Comparison of ENCODE assay signal across 9 mouse cellular contexts in the genomic region with DNA sequence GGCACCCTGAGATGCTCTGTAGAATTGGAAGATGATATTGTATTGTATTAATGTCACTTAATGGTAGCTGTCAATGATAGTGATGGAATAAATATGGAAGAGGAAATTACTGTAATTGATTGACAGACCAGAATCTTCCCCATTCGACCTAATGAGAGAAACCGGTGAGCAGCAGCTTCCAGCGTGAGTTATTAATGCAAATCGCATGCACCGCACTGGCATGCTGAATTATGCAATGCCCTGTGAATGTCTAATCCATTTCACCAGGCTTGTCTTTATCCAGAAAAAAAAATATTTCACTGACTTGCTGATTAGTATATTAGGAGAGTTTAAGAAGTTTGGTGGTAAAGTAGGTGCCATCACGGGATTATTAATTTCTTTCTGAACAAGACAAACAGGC.
"Had no signal": no experiment of that assay in that cellular context is flagged by ENCODE, and none has a peak within 500 bp of the region (broad histone marks: within the 10 kb centered on the region; RNA-seq: fewer than 3 reads in every experiment).

No protein-coding gene starts in this region.

- H3K27ac ChIP-seq: intestine, embryonic 15.5 days; layer of hippocampus, adult 2 months; limb, embryonic 13.5 days; liver, embryonic 14.5 days; neural tube, embryonic 12.5 days; stomach, postnatal 0 days had no signal

- H3K9ac ChIP-seq: intestine, embryonic 15.5 days; limb, embryonic 13.5 days; liver, embryonic 14.5 days; neural tube, embryonic 12.5 days had no signal

- H3K9me3 ChIP-seq: intestine, embryonic 15.5 days; neural tube, embryonic 12.5 days had no signal

- H3K4me1 ChIP-seq: intestine, embryonic 15.5 days; neural tube, embryonic 12.5 days had no signal

- H3K27me3 ChIP-seq: intestine, embryonic 15.5 days; limb, embryonic 13.5 days; neural tube, embryonic 12.5 days had no signal

- H3K4me3 ChIP-seq: intestine, embryonic 15.5 days; layer of hippocampus, adult 2 months; limb, embryonic 13.5 days; neural tube, embryonic 12.5 days had no signal

- ATAC-seq: intestine, embryonic 15.5 days had no signal

- H3K4me2 ChIP-seq: intestine, embryonic 15.5 days; limb, embryonic 13.5 days; neural tube, embryonic 12.5 days had no signal

- DNase-seq: left cerebral cortex, postnatal 4 days; lung, adult 18-20 months; thymus, postnatal 4 days had no signal

- H3K36me3 ChIP-seq: intestine, embryonic 15.5 days; limb, embryonic 13.5 days; neural tube, embryonic 12.5 days had no signal
